Mouse (Mus musculus) cortical plate, adult 2 months (tissue): ENCODE measurements around the gene Rarres1.

ENCODE experiments used
- CTCF ChIP-seq: fragments of 200-500 bp; IDR thresholded peaks from 2 replicates; pipeline ENCODE4 v1.5.1; 2011; ENCODE audit warnings: mild to moderate bottlenecking, control low read depth, low read length; ENCODE audit not compliant: insufficient read depth; ENCODE audit errors: extremely low read depth
- POLR2A ChIP-seq: fragments of 200-500 bp; IDR thresholded peaks from 2 replicates; pipeline ENCODE4 v1.6.1; 2011; ENCODE audit warnings: mild to moderate bottlenecking, low read length, control low read depth; ENCODE audit not compliant: insufficient read depth; ENCODE audit errors: extremely low read depth

GRCm38 (mm10) chr3:67493132-67493531, 22.2 kb downstream of the Rarres1 start:
- no peak for TF ChIP-seq CTCF
- no peak for TF ChIP-seq POLR2A
